Mouse (Mus musculus): ENCODE data around the gene Rps17.

Rps17 gene

DNA sequence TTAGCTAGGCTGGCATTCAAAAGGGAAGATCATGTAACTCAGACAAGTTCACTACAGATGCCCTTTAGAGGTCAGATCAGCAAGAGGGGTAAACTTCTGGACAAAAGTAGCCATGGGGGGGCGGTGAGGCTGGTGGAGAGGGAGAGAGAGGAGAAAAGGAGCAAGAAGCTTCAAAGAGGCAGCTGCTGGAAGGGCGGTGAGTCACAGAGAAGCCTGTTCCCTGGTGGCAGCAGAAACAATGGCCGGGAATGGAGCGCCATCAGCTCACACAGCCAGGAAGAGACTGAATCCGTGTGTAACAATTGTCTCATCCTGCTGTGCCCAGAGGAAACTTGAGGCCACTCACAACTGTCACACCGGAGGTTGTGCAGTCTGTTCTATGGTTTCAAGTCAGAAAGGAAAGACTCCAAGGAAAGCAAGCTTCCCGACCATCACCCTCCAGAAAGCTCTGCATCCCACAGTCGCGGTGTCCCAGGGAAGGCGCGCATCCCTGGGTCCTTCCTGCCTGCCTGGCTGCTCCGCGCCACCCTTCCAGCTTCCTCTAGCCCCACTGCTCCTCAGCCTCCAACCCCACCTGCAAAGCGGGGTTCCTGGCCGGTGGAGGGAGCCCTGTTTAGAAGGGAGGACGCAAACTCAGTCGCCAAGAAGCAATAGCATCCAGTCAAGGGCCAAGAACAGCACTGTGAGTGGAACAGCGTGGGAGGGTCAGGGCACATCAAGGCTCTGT, 9.2 kb downstream of the Rps17 start:
- no peak for DNase-seq (ENCODE audit: low spot score in 2 of 2)

GRCm38 (mm10) chr7:81331851-81332250, 13.2 kb downstream of the Rps17 start:
- DNase-seq (ENCODE audit: low spot score in 2 of 2), result no peak

DNA sequence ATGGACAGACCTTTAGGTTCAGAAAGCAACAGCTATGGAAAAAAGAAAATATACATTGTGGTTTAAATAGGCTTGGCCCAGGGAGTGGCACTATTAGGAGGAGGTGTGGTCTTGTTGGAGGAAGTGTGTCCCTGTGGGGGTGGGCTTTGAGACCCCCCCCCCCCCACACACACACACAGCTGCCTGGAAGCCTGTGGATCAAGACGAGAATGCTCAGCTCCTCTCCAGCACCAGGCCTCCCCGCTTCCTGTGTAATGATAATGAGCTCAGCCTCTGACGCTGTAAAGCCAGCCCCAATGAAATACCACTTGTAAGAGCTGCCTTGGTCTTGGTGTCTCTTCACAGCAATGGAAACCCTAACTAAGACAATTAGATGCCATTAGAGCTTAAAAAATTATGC, 14.3 kb downstream of the Rps17 start:
- no peak for DNase-seq (ENCODE audit: low spot score in 2 of 2)

DNA sequence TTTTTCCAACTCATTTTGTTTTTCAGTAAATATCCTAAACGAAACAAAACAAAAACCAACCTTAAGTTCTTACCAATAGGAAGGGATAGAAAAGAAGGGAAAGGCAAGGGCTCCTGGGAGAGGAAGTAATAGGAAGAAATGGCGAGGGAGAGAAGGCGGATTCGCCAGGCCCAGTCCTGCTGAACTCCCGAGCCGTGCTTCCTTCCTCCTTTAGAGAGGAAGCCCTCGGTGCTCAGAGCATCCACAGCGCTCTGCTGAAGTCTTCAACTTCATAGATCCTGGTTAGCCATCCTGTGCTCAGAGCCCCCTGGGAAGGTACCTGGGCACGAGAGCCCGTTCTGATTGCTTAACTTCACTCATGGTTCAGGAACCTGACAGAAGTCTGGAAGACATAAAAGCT, 17.4 kb downstream of the Rps17 start:
- DNase-seq (ENCODE audit: low spot score in 2 of 2), result no peak

DNA sequence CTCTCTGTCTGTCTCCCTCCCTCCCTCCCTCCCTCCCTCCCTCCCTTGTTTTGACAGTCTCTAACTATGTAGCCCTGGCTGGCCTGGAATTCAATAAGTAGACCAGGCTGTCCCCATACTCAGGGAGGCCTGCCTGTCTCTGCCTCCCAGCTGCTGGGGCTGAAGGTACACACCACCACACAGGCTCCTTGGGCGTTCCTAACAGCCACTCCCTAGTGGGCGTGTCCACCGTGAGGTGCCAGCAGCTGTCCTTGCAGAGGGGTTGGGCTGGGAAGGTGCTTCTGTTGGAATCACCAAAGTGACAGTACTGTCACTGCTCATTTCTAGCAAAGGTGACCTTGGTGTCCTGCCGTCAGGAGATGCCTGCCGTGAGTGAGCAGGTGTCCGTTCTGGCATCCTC, 18.2 kb downstream of the Rps17 start:
- DNase-seq (ENCODE audit: low spot score in 2 of 2), result no peak

DNA sequence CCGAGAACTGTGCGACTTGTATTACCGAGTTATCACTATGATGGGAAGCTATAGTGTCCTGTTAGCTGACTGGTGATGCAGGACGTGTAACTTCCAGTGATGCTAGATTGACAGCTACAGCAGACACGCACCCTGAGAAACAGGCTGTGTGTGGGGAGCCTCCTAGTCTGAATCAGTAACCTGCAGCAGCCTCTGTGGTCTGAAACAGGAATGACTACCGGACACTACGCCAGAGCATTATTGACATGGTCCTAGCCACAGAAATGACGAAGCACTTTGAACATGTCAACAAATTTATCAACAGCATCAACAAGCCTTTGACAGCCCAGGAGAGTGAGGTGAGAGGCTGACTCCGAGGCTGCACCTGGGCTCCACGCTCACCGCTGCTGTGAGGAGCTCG, 19.0 kb downstream of the Rps17 start:
- no peak for DNase-seq (ENCODE audit: low spot score in 2 of 2)

DNA sequence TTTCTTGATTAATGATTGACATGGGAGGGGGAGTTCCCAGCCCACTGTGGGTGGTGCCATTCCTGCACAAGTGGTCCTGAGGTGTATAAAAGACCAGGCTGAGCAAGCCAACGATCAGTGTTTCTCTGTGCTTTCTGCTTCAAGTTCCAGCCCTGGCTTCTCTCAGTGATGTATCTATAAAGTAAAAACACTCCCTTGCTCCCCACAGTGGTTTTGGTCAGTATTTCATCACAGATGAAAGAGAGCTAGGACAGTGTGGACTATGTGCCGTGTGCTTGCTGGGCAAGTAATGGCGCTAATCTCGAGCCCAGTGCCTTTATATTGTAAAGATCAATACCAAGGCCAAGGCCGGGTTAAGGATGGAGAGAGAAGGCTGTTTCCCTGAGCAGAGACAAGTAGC, 23.3 kb downstream of the Rps17 start:
- DNase-seq (ENCODE audit: low spot score in 2 of 2), result no peak

DNA sequence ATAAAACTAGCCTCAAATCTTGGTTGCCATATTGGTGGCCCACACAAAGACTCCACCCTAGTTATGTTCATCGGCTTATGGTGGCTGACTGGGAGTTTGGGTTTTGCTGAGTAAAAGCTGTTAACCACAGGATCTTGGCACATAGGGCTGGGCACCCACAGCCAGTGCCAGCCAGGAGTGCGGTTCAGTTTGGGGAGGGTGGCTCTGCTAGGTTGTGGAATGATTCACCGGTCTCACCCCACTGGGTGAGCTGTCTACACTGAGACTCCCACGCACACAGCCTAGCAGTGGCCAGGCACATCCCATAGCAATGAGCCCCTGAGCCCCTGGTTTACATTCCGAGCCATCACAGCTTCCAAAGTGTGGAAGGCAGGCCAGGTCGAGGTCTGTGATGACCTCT, 25.3 kb downstream of the Rps17 start:
- DNase-seq (ENCODE audit: low spot score in 2 of 2), result no peak

DNA sequence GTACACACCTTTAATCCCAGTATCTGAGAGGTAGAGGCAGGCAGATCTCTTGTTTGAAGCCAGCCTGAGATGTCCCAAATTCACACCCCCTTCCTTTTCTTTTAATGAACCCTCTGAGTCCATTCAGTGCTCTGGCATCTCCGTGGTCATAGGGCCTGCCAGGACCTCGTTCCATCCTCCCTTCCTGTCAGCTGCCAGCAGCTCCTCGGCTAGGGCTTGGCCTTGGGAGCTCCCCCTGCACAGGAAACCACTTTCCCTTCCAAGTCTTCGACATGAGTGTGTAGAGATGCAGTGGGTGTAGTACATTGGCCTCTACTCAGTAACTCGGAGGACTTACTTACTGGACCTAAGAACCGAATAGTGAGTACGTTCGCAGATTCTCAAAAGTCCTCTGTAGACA, 29.5 kb downstream of the Rps17 start:
- no peak for DNase-seq (ENCODE audit: low spot score in 2 of 2)

- DNase-seq (ENCODE audit: low spot score in 2 of 2), result peak in 1 of 2 experiments; percentile 32
These were observed 33.5 kb downstream of the Rps17 start for GRCm38 (mm10) chr7:81311581-81311980.

DNA sequence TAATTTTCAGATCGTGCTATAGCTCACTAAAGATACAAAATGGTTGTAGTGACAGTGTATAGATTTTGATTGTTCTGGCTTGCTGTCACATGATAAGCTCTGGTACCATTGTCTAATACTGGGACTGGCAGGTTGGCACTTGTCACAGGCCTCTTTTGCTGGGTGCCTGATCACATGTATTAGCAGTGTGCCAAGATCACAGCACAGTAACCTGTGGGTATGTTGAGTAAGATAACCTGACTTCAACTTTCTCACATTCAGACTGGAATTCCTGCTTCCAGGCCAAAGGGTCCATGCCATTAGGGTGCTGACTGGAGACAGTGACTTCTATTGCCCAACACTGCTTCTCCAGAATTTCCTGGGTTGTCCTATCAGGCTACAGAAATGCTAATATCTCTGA, 33.9 kb downstream of the Rps17 start:
- no peak for DNase-seq (ENCODE audit: low spot score in 2 of 2)

DNA sequence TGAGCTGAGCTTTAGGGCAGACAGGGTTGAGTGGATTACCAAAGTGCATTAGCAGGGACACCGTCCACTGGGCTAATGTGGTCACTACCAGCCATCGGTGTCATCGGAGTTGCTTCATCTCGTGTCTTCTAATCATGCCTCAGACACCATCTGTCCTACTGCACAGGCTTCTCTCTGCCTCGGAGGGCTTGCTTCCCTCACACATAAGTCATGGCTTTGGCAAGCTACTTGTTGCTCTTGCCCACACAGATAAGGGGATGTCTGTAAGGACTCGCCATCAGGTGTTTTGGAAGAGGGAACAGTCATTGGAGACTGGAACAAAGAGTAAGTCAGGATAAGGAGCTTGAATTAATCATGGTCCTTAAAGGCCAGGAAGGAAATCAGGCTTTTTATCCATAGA, 35.8 kb downstream of the Rps17 start:
- DNase-seq (ENCODE audit: low spot score in 2 of 2), result no peak

DNA sequence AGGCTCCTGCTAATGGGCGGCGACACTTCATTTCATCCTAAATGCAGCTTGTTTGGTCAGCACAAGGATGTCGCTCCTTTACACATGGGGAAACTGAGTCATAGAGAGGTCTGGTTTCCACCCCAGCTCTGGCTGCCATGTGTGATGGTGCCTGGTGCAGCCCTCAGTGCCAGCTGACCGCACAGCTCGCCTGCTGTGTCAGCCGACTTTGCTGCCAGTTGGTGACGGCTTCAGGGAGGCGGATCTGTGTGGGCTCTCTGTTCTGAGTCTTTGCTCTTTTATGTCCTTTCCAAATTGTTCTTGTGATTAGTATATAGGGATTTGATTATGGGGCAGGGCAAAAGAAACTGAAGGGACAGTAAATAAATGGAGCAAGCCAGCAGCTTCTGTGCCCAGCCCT, 37.3 kb downstream of the Rps17 start:
- DNase-seq (ENCODE audit: low spot score in 2 of 2), result no peak

DNA sequence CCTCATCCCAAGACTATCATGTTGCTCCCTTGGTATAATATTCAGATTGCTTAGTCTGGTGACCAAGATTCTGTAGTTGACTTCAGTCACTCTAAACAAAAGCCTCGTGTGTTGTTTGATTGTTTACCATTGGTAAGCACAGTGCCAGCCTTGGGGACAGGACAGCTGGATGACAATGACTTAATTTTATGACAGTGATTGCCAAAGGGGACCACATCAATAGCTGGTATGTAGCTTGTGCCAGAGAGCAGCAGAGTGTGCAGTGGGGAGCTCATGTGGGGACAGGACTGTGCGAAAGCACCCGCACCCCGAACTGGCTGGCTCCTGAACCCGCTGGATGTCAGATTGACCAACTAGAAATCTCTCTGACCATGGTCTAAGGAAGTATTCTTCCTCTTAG, 40.4 kb downstream of the Rps17 start:
- DNase-seq (ENCODE audit: low spot score in 2 of 2), result no peak

DNA sequence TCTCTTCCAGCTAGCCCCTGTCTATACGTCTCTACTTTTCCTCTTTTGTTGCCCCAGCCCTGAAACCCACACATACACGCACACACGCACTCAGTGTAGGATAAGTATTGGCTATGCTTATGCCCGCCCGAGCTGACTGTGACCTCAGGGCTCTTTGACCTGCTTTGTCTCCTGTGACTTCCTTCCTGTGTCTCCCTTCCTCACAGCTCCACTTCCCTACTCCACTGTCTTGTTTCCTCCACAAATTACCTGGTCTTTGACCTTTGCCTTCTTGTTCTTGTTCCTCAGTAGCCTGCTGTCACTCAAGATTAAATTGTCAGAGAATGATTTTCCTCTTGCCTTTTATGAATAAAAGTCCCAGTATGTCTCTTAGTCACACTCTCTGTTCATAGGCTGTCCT, 41.0 kb downstream of the Rps17 start:
- no peak for DNase-seq (ENCODE audit: low spot score in 2 of 2)

GRCm38 (mm10) chr7:81303682-81304081, 41.4 kb downstream of the Rps17 start:
- DNase-seq (ENCODE audit: low spot score in 2 of 2), result no peak

GRCm38 (mm10) chr7:81301323-81301722, 43.7 kb downstream of the Rps17 start:
- DNase-seq (ENCODE audit: low spot score in 2 of 2), result no peak

GRCm38 (mm10) chr7:81298206-81298605, 46.8 kb downstream of the Rps17 start:
- DNase-seq (ENCODE audit: low spot score in 2 of 2), result no peak

DNA sequence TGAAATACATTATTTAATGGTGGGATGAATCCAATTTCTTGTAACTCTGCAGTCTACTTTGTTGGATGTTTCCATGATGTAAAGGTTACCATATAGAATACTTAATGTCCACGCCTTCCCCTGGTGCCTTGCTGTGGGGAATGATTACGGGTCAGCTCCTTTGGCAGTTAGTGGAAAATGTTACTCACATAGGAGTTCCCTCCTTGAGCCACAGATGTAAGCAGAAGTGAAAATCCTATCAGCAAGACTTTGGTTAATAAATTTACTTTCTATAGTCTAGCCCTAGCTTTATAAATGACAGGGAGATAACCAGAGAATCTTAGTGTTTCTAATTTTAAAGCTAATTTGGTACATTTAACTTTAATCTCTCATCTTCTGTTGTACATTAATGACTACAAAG, 49.9 kb downstream of the Rps17 start:
- no peak for DNase-seq (ENCODE audit: low spot score in 2 of 2)
